Mouse (Mus musculus): ENCODE results near the gene Rnf212b.

DNA sequence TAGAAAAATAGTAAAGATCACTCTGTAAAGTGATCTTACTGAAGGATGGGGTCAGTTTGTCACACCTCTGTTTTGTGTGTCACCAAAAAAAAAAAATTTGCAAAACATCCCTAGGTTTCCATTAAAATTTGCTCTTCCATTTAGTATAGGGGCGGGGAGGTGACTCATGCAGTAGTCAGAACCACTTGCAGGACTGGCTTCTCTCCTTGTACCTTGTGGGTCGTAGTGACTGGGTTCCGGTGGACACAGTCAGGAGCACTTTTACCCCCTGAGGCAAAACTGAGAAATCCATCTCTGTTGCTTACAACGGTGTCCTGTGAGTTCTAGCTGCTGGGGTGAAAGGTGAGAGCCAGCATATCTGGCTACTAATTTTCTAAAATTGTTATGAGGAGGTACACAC is 89.7 kb downstream of the Rnf212b start:
- TF ChIP-seq EP300 (IDR thresholded peaks at IDR 0.05; ENCODE audit: low read depth) (no peak), CTCF (IDR thresholded peaks at IDR 0.05; ENCODE audit: low read depth) (no peak)
